In the genomic region with DNA sequence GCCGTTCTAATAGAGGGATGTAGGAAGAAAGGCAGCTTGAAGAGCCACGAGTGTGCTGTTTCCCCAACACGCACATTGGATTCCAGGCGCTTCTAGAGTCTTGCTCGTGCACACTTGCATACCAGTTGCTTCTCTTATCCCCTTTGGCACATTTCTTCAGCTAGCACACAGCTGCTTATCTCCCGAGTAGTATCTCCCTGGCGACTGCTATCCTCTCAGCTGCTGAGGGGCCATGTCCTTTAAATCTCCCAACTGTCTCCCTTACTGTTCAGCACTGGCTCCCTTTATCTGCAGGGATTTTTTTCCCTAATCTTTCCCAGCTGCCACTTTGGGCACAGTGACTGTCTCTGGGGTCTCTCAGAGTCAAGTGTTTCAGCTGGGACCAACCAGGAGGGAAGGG, we compare ENCODE assay signal across 22 mouse cellular contexts. TPM values are rescaled to one million over a fixed set of nuclear protein-coding genes. Genes with fewer than 3 reads are reported as not detected.
DNase-seq lines count a peak whose midpoint lies in the region; ATAC-seq and TF ChIP-seq lines count a peak whose summit lies in the region.
"Had no signal": no experiment of that assay in that cellular context is flagged by ENCODE, and none has a peak within 500 bp of the region (broad histone marks: within the 10 kb centered on the region; RNA-seq: fewer than 3 reads in every experiment).

No protein-coding gene starts in this region.

- H3K9me3 ChIP-seq in heart, embryonic 11.5 days (replicated peaks; ENCODE audit: control insufficient read depth, low read length), result peaks cover 5% of the 10 kb centered on the region; the same call in 1 of the 2 replicates
- H3K9me3 ChIP-seq in limb, embryonic 13.5 days, result 0 out of 2 replicates have a peak, but pooled peaks cover 3% of the 10 kb centered on the region
- H3K9me3 ChIP-seq in limb, embryonic 10.5 days (replicated peaks), result no peaks in the 10 kb centered on the region
- no peaks in the 10 kb centered on the region for H3K9me3 ChIP-seq in liver, postnatal 0 days (ENCODE audit: low read length)
- H3K9me3 ChIP-seq: forebrain, embryonic 15.5 days; G1E; neural tube, embryonic 15.5 days had no signal

- peaks cover 7% of the 10 kb centered on the region for H3K4me1 ChIP-seq in heart, embryonic 11.5 days (ENCODE audit: control insufficient read depth, insufficient read depth, low read length)
- no peaks in the 10 kb centered on the region for H3K4me1 ChIP-seq in limb, embryonic 13.5 days
- no peaks in the 10 kb centered on the region for H3K4me1 ChIP-seq in limb, embryonic 10.5 days
- H3K4me1 ChIP-seq in liver, postnatal 0 days (ENCODE audit: insufficient read depth), result no peaks in the 10 kb centered on the region
- H3K4me1 ChIP-seq: neural tube, embryonic 15.5 days had no signal

- H3K36me3 ChIP-seq in heart, embryonic 11.5 days (ENCODE audit: control insufficient read depth, insufficient read depth, low read length), result no peaks in the 10 kb centered on the region
- no peaks in the 10 kb centered on the region for H3K36me3 ChIP-seq in limb, embryonic 13.5 days
- no peaks in the 10 kb centered on the region for H3K36me3 ChIP-seq in limb, embryonic 10.5 days
- H3K36me3 ChIP-seq in liver, postnatal 0 days (replicated peaks; ENCODE audit: insufficient read depth, low read length), result no peaks in the 10 kb centered on the region
- H3K36me3 ChIP-seq: forebrain, embryonic 15.5 days; G1E; neural tube, embryonic 15.5 days had no signal

- TF ChIP-seq EP300 in liver, postnatal 0 days (IDR thresholded peaks at IDR 0.05; ENCODE audit: low read depth), result 0 out of 2 replicates have a peak, but pooled peaks have one; percentile 27

- no peaks in the 10 kb centered on the region for H3K27me3 ChIP-seq in heart, embryonic 11.5 days (ENCODE audit: control insufficient read depth, insufficient read depth, low read length)
- no peaks in the 10 kb centered on the region for H3K27me3 ChIP-seq in limb, embryonic 13.5 days
- H3K27me3 ChIP-seq in limb, embryonic 10.5 days (ENCODE audit: low read depth, poor library complexity, severe bottlenecking), result no peaks in the 10 kb centered on the region
- no peaks in the 10 kb centered on the region for H3K27me3 ChIP-seq in liver, postnatal 0 days (ENCODE audit: insufficient read depth, low read length)
- H3K27me3 ChIP-seq: forebrain, embryonic 15.5 days; neural tube, embryonic 15.5 days had no signal

- H3K4me2 ChIP-seq in heart, embryonic 11.5 days, result 0 out of 2 replicates have a peak overlapping the region, but pooled peaks have one; percentile 3
- H3K4me2 ChIP-seq in limb, embryonic 13.5 days (replicated peaks), result no peak overlapping the region
- H3K4me2 ChIP-seq in liver, postnatal 0 days (ENCODE audit: low read depth, low read length), result no peak overlapping the region
- H3K4me2 ChIP-seq: forebrain, embryonic 15.5 days; lung, embryonic 14.5 days; midbrain, embryonic 11.5 days; neural tube, embryonic 15.5 days had no signal

- no peak for ATAC-seq in heart, embryonic 11.5 days (replicated peaks; ENCODE audit: insufficient number of reproducible peaks, low FRiP score, low TSS enrichment)
- ATAC-seq in limb, embryonic 13.5 days (ENCODE audit: low FRiP score, low read depth), result peak; percentile 44; the same call in 1 of the 2 replicates
- ATAC-seq in liver, postnatal 0 days, result 0 out of 2 replicates have a peak, but pooled peaks have one; percentile 23
- ATAC-seq: forebrain, embryonic 15.5 days; hindbrain, embryonic 16.5 days; intestine, embryonic 16.5 days had no signal

- no peak overlapping the region for H3K9ac ChIP-seq in heart, embryonic 11.5 days (ENCODE audit: low read depth, low read length)
- no peak overlapping the region for H3K9ac ChIP-seq in limb, embryonic 13.5 days
- no peak overlapping the region for H3K9ac ChIP-seq in liver, postnatal 0 days (replicated peaks)
- H3K9ac ChIP-seq: forebrain, embryonic 15.5 days; lung, embryonic 14.5 days; neural tube, embryonic 15.5 days had no signal

- H3K4me3 ChIP-seq in heart, embryonic 11.5 days (ENCODE audit: low read depth, low read length), result no peak overlapping the region
- no peak overlapping the region for H3K4me3 ChIP-seq in limb, embryonic 13.5 days
- H3K4me3 ChIP-seq in limb, embryonic 10.5 days, result no peak overlapping the region
- no peak overlapping the region for H3K4me3 ChIP-seq in liver, postnatal 0 days (ENCODE audit: low read depth, low read length)
- H3K4me3 ChIP-seq: forebrain, embryonic 15.5 days; neural tube, embryonic 15.5 days had no signal

- DNase-seq in heart, postnatal 4 days, result no peak
- no peak for DNase-seq in limb, embryonic 10.5 days (ENCODE audit: low spot score)
- peak; percentile 1 for DNase-seq in c-Kit-positive CD71-positive TER-119-positive erythroid progenitor cells, embryonic 14.5 days (ENCODE audit: low spot score)
- DNase-seq in liver, postnatal 0 days, result no peak
- DNase-seq in adrenal gland, postnatal 14 days, result no peak
- DNase-seq in right cerebral cortex, postnatal 14 days, result no peak
- DNase-seq: adrenal gland, postnatal 25 days; cerebellum, adult 18-20 months; cerebellum, postnatal 25 days; gastrocnemius, postnatal 14 days; lung, embryonic 14.5 days; lung, postnatal 36 days; right cerebral cortex, postnatal 4 days; thymus, adult 2 months had no signal

- TF ChIP-seq CTCF in liver, postnatal 0 days (IDR thresholded peaks at IDR 0.05; ENCODE audit: low read depth), result no peak

- peak overlapping the region; percentile 47; the same call in 1 of the 2 replicates for H3K27ac ChIP-seq in heart, embryonic 11.5 days (ENCODE audit: low read depth, low read length)
- no peak overlapping the region for H3K27ac ChIP-seq in limb, embryonic 13.5 days
- no peak overlapping the region for H3K27ac ChIP-seq in limb, embryonic 10.5 days
- no peak overlapping the region for H3K27ac ChIP-seq in liver, postnatal 0 days (ENCODE audit: low read depth)
- H3K27ac ChIP-seq: forebrain, embryonic 15.5 days; neural tube, embryonic 15.5 days had no signal

- 22% methylated on average over 7 of the region's 7 CpGs for WGBS in heart, embryonic 11.5 days (ENCODE audit: insufficient replicate concordance)
- WGBS in limb, embryonic 13.5 days, result 71% methylated on average over 7 of the region's 7 CpGs
- 80% methylated on average over 7 of the region's 7 CpGs for WGBS in limb, embryonic 10.5 days
- WGBS in liver, postnatal 0 days (ENCODE audit: insufficient replicate concordance), result 38% methylated on average over 7 of the region's 7 CpGs

RNA-seq across cellular contexts. Expression of gene Rbm24, which starts 25.8 kb away (rescaled TPM):
- 62.3 and 63.1 TPM in 2 replicates for polyA plus RNA-seq in heart, embryonic 11.5 days (2014; fragmentation: Nextera tagmentation; extraction: Ambion mirVana)
- 100 to 1,000 TPM; 262 to 288 TPM for total RNA-seq in heart, postnatal 4 days (2021)
- polyA plus RNA-seq in limb, embryonic 13.5 days (2015; fragmentation: Nextera tagmentation; extraction: Ambion mirVana), result 5.4 and 6.4 TPM in 2 replicates
- polyA plus RNA-seq in limb, embryonic 10.5 days (2016; fragmentation: Nextera tagmentation; extraction: Ambion mirVana), result 0.46 and 0.79 TPM in 2 replicates
- 0.11 and 0.71 TPM in 2 replicates for polyA plus RNA-seq in liver, postnatal 0 days (2015; fragmentation: Nextera tagmentation; extraction: Ambion mirVana)
- 8.1 and 8.4 TPM in 2 replicates for total RNA-seq in adrenal gland, postnatal 14 days (2021)
- polyA plus RNA-seq: G1E had no signal

RNA-seq across cellular contexts. Expression of gene Cap2, which starts 57.6 kb away (rescaled TPM):
- 122 and 141 TPM in 2 replicates for polyA plus RNA-seq in heart, embryonic 11.5 days (2014; fragmentation: Nextera tagmentation; extraction: Ambion mirVana)
- 100 to 1,000 TPM; 182 to 185 TPM for total RNA-seq in heart, postnatal 4 days (2021)
- polyA plus RNA-seq in limb, embryonic 13.5 days (2015; fragmentation: Nextera tagmentation; extraction: Ambion mirVana), result 18.8 and 21.0 TPM in 2 replicates
- polyA plus RNA-seq in limb, embryonic 10.5 days (2016; fragmentation: Nextera tagmentation; extraction: Ambion mirVana), result 4.2 and 6.7 TPM in 2 replicates
- polyA plus RNA-seq in liver, postnatal 0 days (2015; fragmentation: Nextera tagmentation; extraction: Ambion mirVana), result 0.47 and 0.94 TPM in 2 replicates
- total RNA-seq in adrenal gland, postnatal 14 days (2021), result 2.4 and 3.0 TPM in 2 replicates
- polyA plus RNA-seq: G1E had no signal
